Mouse (Mus musculus): Measurements from ENCODE around the gene Tcerg1l. TPM values are rescaled to one million over a fixed set of nuclear protein-coding genes. Genes with fewer than 3 reads are reported as not detected.

Gene Tcerg1l
- polyA plus RNA-seq, 1 experiment: not detected

- Histone ChIP-seq H3K4me1 (ENCODE audit: control insufficient read depth, insufficient read depth, low read length) (no peaks in the 10 kb centered on the region), H3K4me3 (ENCODE audit: insufficient read depth, low read depth, low read length) (no peak overlapping the region), H3K27ac (ENCODE audit: insufficient read depth, low read depth, low read length) (no peak overlapping the region)
- 84% methylated on average over 4 of the region's 4 CpGs for WGBS
- no peak for TF ChIP-seq POLR2A (IDR thresholded peaks at IDR 0.05; ENCODE audit: insufficient read depth, low read depth, low read length)
- no peak for TF ChIP-seq CTCF (IDR thresholded peaks at IDR 0.05; ENCODE audit: insufficient read depth, low read depth, low read length)
These were observed 174.6 kb downstream of the Tcerg1l start for GRCm38 (mm10) chr7:138222951-138223350.

GRCm38 (mm10) chr7:138217556-138218098, 179.9 kb downstream of the Tcerg1l start:
- Histone ChIP-seq H3K4me1 (ENCODE audit: control insufficient read depth, insufficient read depth, low read length) (peaks cover 2% of the 10 kb centered on the region), H3K4me3 (ENCODE audit: insufficient read depth, low read depth, low read length) (no peak overlapping the region), H3K27ac (ENCODE audit: insufficient read depth, low read depth, low read length) (no peak overlapping the region)
- TF ChIP-seq POLR2A (IDR thresholded peaks at IDR 0.05; ENCODE audit: insufficient read depth, low read depth, low read length): no peak
- no peak for TF ChIP-seq CTCF (IDR thresholded peaks at IDR 0.05; ENCODE audit: insufficient read depth, low read depth, low read length)
- 90% methylated on average over 6 of the region's 6 CpGs for WGBS

- H3K4me1 ChIP-seq (ENCODE audit: control insufficient read depth, insufficient read depth, low read length): peaks cover 2% of the 10 kb centered on the region
- TF ChIP-seq POLR2A (IDR thresholded peaks at IDR 0.05; ENCODE audit: insufficient read depth, low read depth, low read length): no peak
- no peak for TF ChIP-seq CTCF (IDR thresholded peaks at IDR 0.05; ENCODE audit: insufficient read depth, low read depth, low read length)
- no peak overlapping the region for H3K4me3 ChIP-seq (ENCODE audit: insufficient read depth, low read depth, low read length)
- no peak overlapping the region for H3K27ac ChIP-seq (ENCODE audit: insufficient read depth, low read depth, low read length)
- WGBS: 53% methylated on average over 15 of the region's 15 CpGs
These were observed 182.2 kb downstream of the Tcerg1l start for GRCm38 (mm10) chr7:138215177-138215830.

GRCm38 (mm10) chr7:138214710-138215109, 182.8 kb downstream of the Tcerg1l start:
- Histone ChIP-seq H3K27ac (ENCODE audit: insufficient read depth, low read depth, low read length) (no peak overlapping the region), H3K4me1 (ENCODE audit: control insufficient read depth, insufficient read depth, low read length) (peaks cover 2% of the 10 kb centered on the region), H3K4me3 (ENCODE audit: insufficient read depth, low read depth, low read length) (no peak overlapping the region)
- no peak for TF ChIP-seq CTCF (IDR thresholded peaks at IDR 0.05; ENCODE audit: insufficient read depth, low read depth, low read length)
- no peak for TF ChIP-seq POLR2A (IDR thresholded peaks at IDR 0.05; ENCODE audit: insufficient read depth, low read depth, low read length)
- 88% methylated on average over 9 of the region's 9 CpGs for WGBS

GRCm38 (mm10) chr7:138209769-138210168, 187.8 kb downstream of the Tcerg1l start:
- Histone ChIP-seq H3K27ac (ENCODE audit: insufficient read depth, low read depth, low read length) (no peak overlapping the region), H3K4me1 (ENCODE audit: control insufficient read depth, insufficient read depth, low read length) (no peaks in the 10 kb centered on the region), H3K4me3 (ENCODE audit: insufficient read depth, low read depth, low read length) (no peak overlapping the region)
- WGBS: 91% methylated on average over 5 of the region's 5 CpGs
- TF ChIP-seq CTCF (IDR thresholded peaks at IDR 0.05; ENCODE audit: insufficient read depth, low read depth, low read length): no peak
- TF ChIP-seq POLR2A (IDR thresholded peaks at IDR 0.05; ENCODE audit: insufficient read depth, low read depth, low read length): no peak

GRCm38 (mm10) chr7:138205124-138205523, 192.4 kb downstream of the Tcerg1l start:
- Histone ChIP-seq H3K27ac (ENCODE audit: insufficient read depth, low read depth, low read length) (no peak overlapping the region), H3K4me1 (ENCODE audit: control insufficient read depth, insufficient read depth, low read length) (no peaks in the 10 kb centered on the region), H3K4me3 (ENCODE audit: insufficient read depth, low read depth, low read length) (no peak overlapping the region)
- WGBS: 94% methylated on average over 2 of the region's 2 CpGs
- TF ChIP-seq POLR2A (IDR thresholded peaks at IDR 0.05; ENCODE audit: insufficient read depth, low read depth, low read length): no peak
- TF ChIP-seq CTCF (IDR thresholded peaks at IDR 0.05; ENCODE audit: insufficient read depth, low read depth, low read length): no peak

GRCm38 (mm10) chr7:138202162-138202832, 195.2 kb downstream of the Tcerg1l start:
- H3K27ac ChIP-seq (ENCODE audit: insufficient read depth, low read depth, low read length): no peak overlapping the region
- peaks cover 5% of the 10 kb centered on the region; the same call in 1 of the 2 replicates for H3K4me1 ChIP-seq (ENCODE audit: control insufficient read depth, insufficient read depth, low read length)
- WGBS: 79% methylated on average over 15 of the region's 15 CpGs
- no peak for TF ChIP-seq CTCF (IDR thresholded peaks at IDR 0.05; ENCODE audit: insufficient read depth, low read depth, low read length)
- TF ChIP-seq POLR2A (IDR thresholded peaks at IDR 0.05; ENCODE audit: insufficient read depth, low read depth, low read length): no peak
- no peak overlapping the region for H3K4me3 ChIP-seq (ENCODE audit: insufficient read depth, low read depth, low read length)

- Histone ChIP-seq H3K4me3 (ENCODE audit: insufficient read depth, low read depth, low read length) (no peak overlapping the region), H3K4me1 (ENCODE audit: control insufficient read depth, insufficient read depth, low read length) (peaks cover 5% of the 10 kb centered on the region; the same call in 1 of the 2 replicates), H3K27ac (ENCODE audit: insufficient read depth, low read depth, low read length) (no peak overlapping the region)
- WGBS: 61% methylated on average over 10 of the region's 10 CpGs
- TF ChIP-seq CTCF (IDR thresholded peaks at IDR 0.05; ENCODE audit: insufficient read depth, low read depth, low read length) (no peak), POLR2A (IDR thresholded peaks at IDR 0.05; ENCODE audit: insufficient read depth, low read depth, low read length) (no peak)
These were observed 198.0 kb downstream of the Tcerg1l start for GRCm38 (mm10) chr7:138199333-138200058.

Data from olfactory bulb, adult 2 months (tissue).